Mouse (Mus musculus) splenic B cell, adult 2 months (primary cell): ENCODE results near the gene Dhx29.

Experiments
- DNase-seq: peaks from one replicate; pipeline ENCODE4 v3.0.0-alpha.2; 2011; ENCODE audit warnings: low read depth, low spot score
- H3K27me3 ChIP-seq: 2 replicates; pipeline ENCODE4 v1.6.1; 2012; ENCODE audit warnings: mild to moderate bottlenecking, low read length, moderate library complexity, mixed read lengths; ENCODE audit not compliant: control insufficient read depth, poor library complexity, insufficient read depth, severe bottlenecking
- H3K36me3 ChIP-seq: 2 replicates; pipeline ENCODE4 v1.6.1; 2012; ENCODE audit warnings: mild to moderate bottlenecking, low read length, moderate library complexity, mixed read lengths; ENCODE audit not compliant: control insufficient read depth, poor library complexity, insufficient read depth, severe bottlenecking

Gene Dhx29

GRCm38 (mm10) chr13:112954067-112954466 lies 26.8 kb downstream of the Dhx29 start:
- DNase-seq: no peak
- H3K27me3 ChIP-seq: no peaks in the 10 kb centered on the region
- H3K36me3 ChIP-seq: peaks cover 11% of the 10 kb centered on the region; the same call in 1 of the 2 replicates

GRCm38 (mm10) chr13:112963081-112963480 lies 35.8 kb downstream of the Dhx29 start:
- Histone ChIP-seq H3K36me3 (peaks cover 11% of the 10 kb centered on the region), H3K27me3 (no peaks in the 10 kb centered on the region)
- DNase-seq: no peak

DNA sequence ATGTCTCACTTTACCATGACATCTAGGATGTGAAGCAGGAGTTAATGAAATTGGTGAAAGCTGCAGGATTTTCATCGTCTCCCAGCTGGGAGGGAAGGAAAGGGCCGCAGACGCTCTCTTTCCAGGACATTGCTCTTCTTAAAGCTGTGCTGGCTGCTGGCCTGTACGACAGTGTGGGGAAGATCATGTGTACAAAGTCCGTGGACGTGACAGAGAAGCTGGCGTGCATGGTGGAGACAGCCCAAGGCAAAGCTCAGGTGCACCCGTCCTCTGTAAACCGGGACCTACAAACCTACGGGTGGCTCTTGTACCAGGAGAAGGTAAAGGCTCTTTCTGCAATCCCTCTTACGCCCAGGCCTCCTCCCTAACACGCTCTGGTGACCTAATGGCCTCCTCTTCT lies 37.2 kb downstream of the Dhx29 start:
- DNase-seq: no peak
- H3K27me3 ChIP-seq: no peaks in the 10 kb centered on the region

GRCm38 (mm10) chr13:112967267-112967666 lies 40.0 kb downstream of the Dhx29 start:
- DNase-seq: no peak
- Histone ChIP-seq H3K27me3 (no peaks in the 10 kb centered on the region), H3K36me3 (peaks cover 8% of the 10 kb centered on the region)

More for the DNA sequence above, 37.2 kb downstream of the Dhx29 start:
- peaks cover 11% of the 10 kb centered on the region for H3K36me3 ChIP-seq

- Histone ChIP-seq H3K36me3 (no peaks in the 10 kb centered on the region), H3K27me3 (no peaks in the 10 kb centered on the region; the same call in 1 of the 2 replicates)
- no peak for DNase-seq
Measured at GRCm38 (mm10) chr13:112976720-112977119, 49.5 kb downstream of the Dhx29 start.

DNA sequence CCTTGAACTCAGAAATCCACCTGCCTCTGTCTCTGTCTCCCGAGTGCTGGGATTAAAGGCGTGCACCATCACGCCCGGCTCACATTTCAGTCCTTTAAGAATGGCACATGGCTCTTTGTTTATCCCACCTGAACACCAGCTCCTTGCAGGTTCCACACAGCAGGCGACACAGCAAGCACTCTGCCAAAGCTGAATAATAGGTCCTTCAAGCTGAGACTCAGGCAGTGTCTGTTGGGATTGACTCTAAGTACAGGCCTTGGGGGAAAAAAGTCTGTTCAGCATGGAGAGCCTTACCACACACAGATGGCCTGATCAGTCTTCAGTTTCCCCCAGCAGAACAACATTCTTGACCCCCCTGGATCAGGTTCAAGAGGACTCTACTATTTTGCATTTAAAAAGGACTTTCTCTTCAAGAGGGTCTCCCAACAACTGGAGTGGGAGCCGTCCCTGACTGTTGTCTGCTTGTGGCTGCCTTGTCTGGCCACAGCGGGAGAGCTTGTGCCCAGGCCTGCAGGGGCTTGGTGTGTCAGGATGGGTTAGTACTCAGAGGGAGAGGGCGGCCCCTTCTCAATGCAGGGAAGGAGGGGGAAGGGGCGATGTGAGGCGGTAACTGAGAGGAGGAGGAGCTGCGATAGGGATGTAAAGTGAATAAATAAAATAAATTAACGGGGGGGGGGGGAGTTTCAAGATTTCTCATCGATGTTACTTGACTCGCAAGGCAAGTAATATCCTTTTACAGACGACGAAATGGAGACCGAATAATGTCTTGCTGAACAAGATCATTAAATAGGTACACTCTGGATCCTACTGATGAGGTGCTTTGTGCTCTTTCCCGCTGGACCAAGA lies 58.6 kb downstream of the Dhx29 start:
- Histone ChIP-seq H3K36me3 (no peaks in the 10 kb centered on the region), H3K27me3 (no peaks in the 10 kb centered on the region; the same call in 1 of the 2 replicates)
- DNase-seq: no peak

DNA sequence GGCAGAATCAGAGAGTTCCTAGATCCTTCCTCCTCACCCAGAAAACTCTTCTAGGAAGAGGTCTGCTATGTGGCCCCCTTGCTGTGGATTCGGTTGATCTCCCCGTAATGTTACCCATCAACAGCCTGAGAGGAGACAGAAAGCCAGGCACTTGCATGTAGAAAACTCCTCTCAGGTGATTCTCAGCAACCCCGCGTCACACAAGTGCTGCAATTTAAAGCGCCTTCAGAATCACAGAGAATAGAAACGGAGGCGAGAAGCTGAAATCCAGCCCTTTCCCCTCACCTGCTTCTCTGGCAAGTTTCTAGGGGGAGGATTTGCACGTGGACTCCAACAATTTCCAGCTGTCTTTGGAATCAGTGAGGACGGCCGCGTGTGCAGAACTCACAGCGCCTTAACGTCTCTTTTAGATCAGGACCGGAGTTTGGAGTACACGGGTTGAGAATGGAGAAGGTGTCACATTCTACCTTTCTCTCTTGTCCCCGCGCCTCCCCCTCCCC lies 59.2 kb downstream of the Dhx29 start:
- Histone ChIP-seq H3K36me3 (no peaks in the 10 kb centered on the region), H3K27me3 (no peaks in the 10 kb centered on the region; the same call in 1 of the 2 replicates)
- DNase-seq: no peak

- peak; percentile 91 for DNase-seq
- Histone ChIP-seq H3K36me3 (no peaks in the 10 kb centered on the region), H3K27me3 (no peaks in the 10 kb centered on the region; the same call in 1 of the 2 replicates)
Measured at GRCm38 (mm10) chr13:112987532-112987943, 60.3 kb downstream of the Dhx29 start, which contains the start of gene Ccno. TSS of gene Ccno (plus strand) at chr13:112987802.

DNA sequence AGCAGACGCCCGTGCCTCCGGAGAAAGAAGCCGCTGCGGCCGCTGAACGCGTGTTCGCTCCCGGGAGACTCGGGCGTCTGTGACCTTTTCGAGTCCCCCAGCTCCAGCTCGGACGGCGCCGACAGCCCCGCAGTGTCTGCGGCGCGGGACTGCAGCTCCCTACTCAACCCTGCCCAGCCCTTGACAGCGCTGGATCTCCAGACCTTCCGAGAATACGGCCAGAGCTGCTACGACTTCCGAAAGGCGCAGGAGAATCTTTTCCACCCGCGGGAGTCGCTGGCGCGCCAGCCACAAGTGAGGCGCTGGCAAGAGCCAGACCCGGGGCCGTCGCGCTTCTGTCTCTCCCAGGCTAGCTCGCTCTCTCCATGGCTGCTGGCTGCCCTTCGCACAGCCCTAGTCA lies 60.7 kb downstream of the Dhx29 start:
- DNase-seq: no peak
- H3K36me3 ChIP-seq: no peaks in the 10 kb centered on the region
- no peaks in the 10 kb centered on the region; the same call in 1 of the 2 replicates for H3K27me3 ChIP-seq

DNA sequence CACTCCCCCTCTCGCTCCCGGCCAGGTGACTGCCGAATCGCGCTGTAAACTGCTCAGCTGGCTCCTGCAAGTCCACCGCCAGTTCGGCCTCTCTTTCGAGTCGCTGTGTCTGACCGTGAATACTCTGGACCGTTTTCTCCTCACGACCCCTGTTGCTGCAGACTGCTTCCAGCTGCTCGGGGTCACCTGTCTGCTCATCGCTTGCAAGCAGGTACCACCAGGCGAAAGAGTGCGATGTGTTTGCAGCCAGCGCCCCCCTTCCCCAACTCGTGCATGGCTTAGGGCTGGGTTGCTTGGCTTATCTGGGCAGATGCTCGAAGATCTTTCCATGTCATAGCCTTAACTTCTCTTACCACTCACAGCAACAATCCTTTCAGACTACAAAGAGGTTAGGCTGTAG lies 61.6 kb downstream of the Dhx29 start:
- DNase-seq: peak; percentile 26
- no peaks in the 10 kb centered on the region for H3K36me3 ChIP-seq
- no peaks in the 10 kb centered on the region; the same call in 1 of the 2 replicates for H3K27me3 ChIP-seq

- H3K36me3 ChIP-seq: no peaks in the 10 kb centered on the region
- no peak for DNase-seq
- no peaks in the 10 kb centered on the region; the same call in 1 of the 2 replicates for H3K27me3 ChIP-seq
Measured at GRCm38 (mm10) chr13:112989541-112989940, 62.3 kb downstream of the Dhx29 start.

- DNase-seq: no peak
- H3K27me3 ChIP-seq: no peaks in the 10 kb centered on the region; the same call in 1 of the 2 replicates
- no peaks in the 10 kb centered on the region for H3K36me3 ChIP-seq
Measured at GRCm38 (mm10) chr13:112990346-112990745, 63.1 kb downstream of the Dhx29 start.

DNA sequence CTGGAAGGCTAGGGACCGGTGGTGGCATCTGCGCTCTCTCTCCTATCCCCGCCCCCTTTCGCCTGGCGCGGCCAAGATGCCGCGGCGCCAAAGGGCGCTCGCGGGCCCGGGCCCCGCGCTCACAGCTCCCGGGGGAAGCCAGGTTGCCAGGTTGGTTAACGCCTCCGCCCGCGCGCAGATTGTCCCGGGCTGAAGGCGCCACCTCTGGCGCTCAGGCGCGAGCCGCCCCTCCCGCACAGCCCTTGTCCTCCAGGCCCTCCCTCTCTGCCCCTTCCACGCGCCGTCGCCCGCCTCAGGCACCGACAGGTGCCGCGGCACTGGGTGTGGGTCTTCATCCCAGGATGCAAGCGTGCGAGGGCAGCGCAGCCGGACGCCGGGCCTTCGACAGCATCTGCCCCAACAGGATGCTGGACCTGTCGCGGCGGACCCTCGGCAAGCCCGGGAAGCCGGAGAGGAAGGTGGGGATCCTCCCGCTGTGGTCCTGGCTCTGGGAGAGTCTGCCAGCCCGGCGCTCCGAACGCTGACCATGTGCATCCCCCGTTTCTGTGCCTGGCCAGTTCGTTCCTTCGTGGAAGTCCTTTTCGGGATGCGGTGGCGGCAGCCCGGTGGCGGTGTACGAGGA lies 66.4 kb downstream of the Dhx29 start, which contains the start of gene Mcidas:
Mcidas (plus strand) TSS at position 315 of the 622 bp plus-strand sequence.
- peaks cover 2% of the 10 kb centered on the region; the same call in 1 of the 2 replicates for H3K27me3 ChIP-seq
- H3K36me3 ChIP-seq: no peaks in the 10 kb centered on the region
- peak; percentile 30 for DNase-seq

DNA sequence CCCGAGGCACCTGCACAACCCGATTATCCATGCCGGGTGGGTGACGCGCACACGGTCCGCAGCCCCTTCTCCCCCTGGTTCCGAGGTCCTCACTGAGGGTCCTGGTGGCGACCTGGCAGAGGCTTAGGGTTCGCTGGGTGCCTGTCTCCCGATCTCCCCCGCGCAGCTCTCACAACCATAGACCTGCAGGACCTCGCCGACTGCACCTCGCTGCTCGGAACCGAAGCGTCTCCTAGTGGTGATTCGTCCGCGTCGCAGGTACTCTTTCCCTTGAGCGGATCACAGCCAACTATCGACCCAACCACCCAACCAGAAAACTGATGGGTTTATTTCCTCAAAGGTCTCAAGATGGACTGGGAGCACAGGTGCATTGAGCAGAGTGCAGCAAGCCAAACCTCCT lies 66.9 kb downstream of the Dhx29 start:
- Histone ChIP-seq H3K27me3 (peaks cover 2% of the 10 kb centered on the region; the same call in 1 of the 2 replicates), H3K36me3 (no peaks in the 10 kb centered on the region)
- DNase-seq: peak; percentile 81

DNA sequence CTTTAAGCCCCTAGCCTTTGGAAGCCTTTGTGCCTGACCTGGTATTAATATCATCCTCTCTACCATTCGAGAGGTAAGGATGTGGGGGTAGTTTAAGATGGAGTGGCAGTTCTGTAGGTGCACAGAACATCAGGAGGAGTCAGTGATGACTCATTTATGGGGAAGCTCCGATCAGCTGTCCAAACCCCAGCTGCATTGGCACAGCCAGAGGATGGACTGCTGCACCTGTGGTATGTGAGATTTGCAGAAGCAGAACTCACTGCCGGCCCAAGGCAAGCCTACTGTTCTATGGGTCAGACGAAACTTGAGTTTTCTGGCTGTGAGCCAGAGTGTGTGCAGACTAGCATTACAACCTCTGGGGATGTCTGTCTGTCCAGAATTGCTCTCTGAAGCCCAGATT lies 69.2 kb downstream of the Dhx29 start:
- H3K27me3 ChIP-seq: peaks cover 2% of the 10 kb centered on the region; the same call in 1 of the 2 replicates
- peak; percentile 43 for DNase-seq
- H3K36me3 ChIP-seq: no peaks in the 10 kb centered on the region
